Mouse (Mus musculus): ENCODE data around the gene Cgnl1.

DNA sequence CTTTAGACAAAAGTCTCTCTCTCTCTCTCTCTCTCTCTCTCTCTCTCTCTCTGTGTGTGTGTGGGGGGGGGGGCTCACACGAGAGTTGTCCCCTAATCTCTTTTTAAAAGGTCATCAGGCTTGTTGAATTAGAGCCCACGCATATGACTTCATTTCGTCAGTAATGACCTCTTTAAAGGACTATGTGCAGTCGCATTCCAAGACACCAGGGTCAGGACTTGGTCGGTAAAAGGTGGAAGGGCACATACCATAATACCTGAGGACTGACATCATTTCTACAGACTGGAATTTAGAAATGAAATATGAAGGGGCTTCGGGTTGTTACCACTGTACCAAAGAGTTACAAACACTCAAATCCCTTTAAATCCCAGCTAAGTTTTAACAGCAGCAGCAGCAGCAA, 32.7 kb upstream of the Cgnl1 start:
- TF ChIP-seq CTCF (conservative IDR thresholded peaks at IDR 0.05; ENCODE audit: insufficient read depth, insufficient read length, low read depth, low read length) (no peak), POLR2A (IDR thresholded peaks at IDR 0.05; ENCODE audit: low read depth, low read length) (no peak)

All from kidney, adult 2 months (tissue).